In the genomic region with DNA sequence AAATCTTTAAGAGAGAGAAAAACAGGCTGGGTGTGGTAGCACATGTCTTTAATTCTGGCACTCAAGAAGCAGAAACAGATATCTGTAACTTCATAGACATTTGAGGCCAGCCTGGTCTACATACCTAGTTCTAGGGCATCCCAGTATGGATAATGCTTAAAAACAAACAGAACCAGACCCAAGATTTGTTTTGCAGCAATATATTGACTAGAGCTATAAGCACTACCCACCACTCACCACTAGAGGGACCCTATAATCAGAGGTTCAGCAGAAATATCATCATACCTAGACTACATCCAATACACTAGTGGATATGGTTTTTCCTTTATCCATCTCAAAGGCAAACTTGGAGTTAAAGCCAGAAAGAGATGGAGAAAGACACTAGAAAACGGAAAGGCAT, we compare ENCODE assay signal across 9 mouse cellular contexts. TPM values are rescaled to one million over a fixed set of nuclear protein-coding genes. Genes with fewer than 3 reads are reported as not detected.
DNase-seq lines count a peak whose midpoint lies in the region; ATAC-seq lines count a peak whose summit lies in the region.
"Had no signal": no experiment of that assay in that cellular context is flagged by ENCODE, and none has a peak within 500 bp of the region (broad histone marks: within the 10 kb centered on the region; RNA-seq: fewer than 3 reads in every experiment).

No protein-coding gene starts in this region.

- H3K27ac ChIP-seq in hindbrain, embryonic 11.5 days (ENCODE audit: low read depth, low read length), result no peak overlapping the region
- no peak overlapping the region for H3K27ac ChIP-seq in hindbrain, embryonic 12.5 days
- H3K27ac ChIP-seq: limb, embryonic 13.5 days had no signal

- peak; percentile 63 for DNase-seq in hindbrain, embryonic 11.5 days (ENCODE audit: low spot score)
- DNase-seq in urinary bladder, postnatal 14 days (ENCODE audit: low spot score), result peak; percentile 37
- no peak for DNase-seq in urinary bladder, postnatal 10 days (ENCODE audit: low spot score)
- DNase-seq in c-Kit-positive CD71-positive TER-119-positive erythroid progenitor cells, embryonic 14.5 days (ENCODE audit: low spot score), result peak; percentile 67
- DNase-seq in kidney, postnatal 10 days, result peak; percentile 67
- peak; percentile 83 for DNase-seq in retina, embryonic 14.5 days (ENCODE audit: low spot score)
- DNase-seq in frontal cortex, postnatal 10 days (ENCODE audit: low spot score in 2 of 2), result no peak

- H3K9ac ChIP-seq in hindbrain, embryonic 11.5 days (ENCODE audit: low read depth, low read length), result no peak overlapping the region
- no peak overlapping the region for H3K9ac ChIP-seq in hindbrain, embryonic 12.5 days
- H3K9ac ChIP-seq: limb, embryonic 13.5 days had no signal

- H3K4me2 ChIP-seq in hindbrain, embryonic 11.5 days (replicated peaks; ENCODE audit: low read depth, low read length), result no peak overlapping the region
- H3K4me2 ChIP-seq in hindbrain, embryonic 12.5 days (replicated peaks), result no peak overlapping the region
- H3K4me2 ChIP-seq: limb, embryonic 13.5 days had no signal

- no peaks in the 10 kb centered on the region for H3K36me3 ChIP-seq in hindbrain, embryonic 11.5 days (ENCODE audit: control insufficient read depth, insufficient read depth, low read length)
- peaks cover 10% of the 10 kb centered on the region; the same call in 1 of the 2 replicates for H3K36me3 ChIP-seq in hindbrain, embryonic 12.5 days

- H3K4me3 ChIP-seq in hindbrain, embryonic 11.5 days (ENCODE audit: low read depth, low read length), result no peak overlapping the region
- H3K4me3 ChIP-seq in hindbrain, embryonic 12.5 days, result no peak overlapping the region
- H3K4me3 ChIP-seq: limb, embryonic 13.5 days had no signal

- no peaks in the 10 kb centered on the region for H3K4me1 ChIP-seq in hindbrain, embryonic 11.5 days (replicated peaks; ENCODE audit: control insufficient read depth, insufficient read depth, low read length)
- no peaks in the 10 kb centered on the region for H3K4me1 ChIP-seq in hindbrain, embryonic 12.5 days

- no peak for ATAC-seq in hindbrain, embryonic 11.5 days (ENCODE audit: low FRiP score)
- no peak for ATAC-seq in hindbrain, embryonic 12.5 days (ENCODE audit: low FRiP score)

- no peaks in the 10 kb centered on the region for H3K9me3 ChIP-seq in hindbrain, embryonic 11.5 days (ENCODE audit: control insufficient read depth, low read length)
- H3K9me3 ChIP-seq in hindbrain, embryonic 12.5 days (replicated peaks), result no peaks in the 10 kb centered on the region
- H3K9me3 ChIP-seq: limb, embryonic 13.5 days had no signal

- no peaks in the 10 kb centered on the region for H3K27me3 ChIP-seq in hindbrain, embryonic 11.5 days (ENCODE audit: control insufficient read depth, insufficient read depth, low read length)
- no peaks in the 10 kb centered on the region for H3K27me3 ChIP-seq in hindbrain, embryonic 12.5 days
- H3K27me3 ChIP-seq: limb, embryonic 13.5 days had no signal

- WGBS in hindbrain, embryonic 11.5 days, result 34% methylated on average over 1 of the region's 1 CpGs
- 42% methylated on average over 1 of the region's 1 CpGs for WGBS in hindbrain, embryonic 12.5 days

RNA-seq across cellular contexts. Expression of gene Psmd4, which starts 10.5 kb away (rescaled TPM):
- 328 and 329 TPM in 2 replicates for polyA plus RNA-seq in hindbrain, embryonic 11.5 days (2014; fragmentation: Nextera tagmentation; extraction: Ambion mirVana)
- 263 and 276 TPM in 2 replicates for polyA plus RNA-seq in hindbrain, embryonic 12.5 days (2016; fragmentation: Nextera tagmentation; extraction: Ambion mirVana)

RNA-seq across cellular contexts. Expression of gene Zfp687, which starts 37.7 kb away (rescaled TPM):
- 21.2 and 29.6 TPM in 2 replicates for polyA plus RNA-seq in hindbrain, embryonic 11.5 days (2014; fragmentation: Nextera tagmentation; extraction: Ambion mirVana)
- polyA plus RNA-seq in hindbrain, embryonic 12.5 days (2016; fragmentation: Nextera tagmentation; extraction: Ambion mirVana), result 31.8 and 32.8 TPM in 2 replicates

RNA-seq across cellular contexts. Expression of gene Pip5k1a, which starts 53.8 kb away (rescaled TPM):
- polyA plus RNA-seq in hindbrain, embryonic 11.5 days (2014; fragmentation: Nextera tagmentation; extraction: Ambion mirVana), result 14.1 and 15.0 TPM in 2 replicates
- polyA plus RNA-seq in hindbrain, embryonic 12.5 days (2016; fragmentation: Nextera tagmentation; extraction: Ambion mirVana), result 20.4 and 21.5 TPM in 2 replicates

RNA-seq across cellular contexts. Expression of gene Vps72, which starts 57.9 kb away (rescaled TPM):
- polyA plus RNA-seq in hindbrain, embryonic 11.5 days (2014; fragmentation: Nextera tagmentation; extraction: Ambion mirVana), result 232 and 236 TPM in 2 replicates
- 218 and 219 TPM in 2 replicates for polyA plus RNA-seq in hindbrain, embryonic 12.5 days (2016; fragmentation: Nextera tagmentation; extraction: Ambion mirVana)

Comparison
In these comparisons a context has a peak if more than half of its experiments do, and no peak if none do; other contexts are left out.
1. DNase-seq: peak in hindbrain, embryonic 11.5 days (single experiment), urinary bladder, postnatal 14 days (single experiment), c-Kit-positive CD71-positive TER-119-positive erythroid progenitor cells, embryonic 14.5 days (single experiment), kidney, postnatal 10 days (single experiment) and retina, embryonic 14.5 days (single experiment); none in urinary bladder, postnatal 10 days (single experiment) and frontal cortex, postnatal 10 days (0 of 2).